Mouse (Mus musculus) lung, postnatal 0 days (tissue): ENCODE results near the gene Kcnn4. TPM values are rescaled to one million over a fixed set of nuclear protein-coding genes. Genes with fewer than 3 reads are reported as not detected.

ENCODE experiments used
- ATAC-seq: fragments of 200-750 bp; cut with Nextera tagmentation; 2 replicates; pipeline ENCODE4 v1.8.0; 2017; ENCODE audit warnings: moderate library complexity
- DNase-seq: peaks from one replicate; pipeline ENCODE4 v3.0.0-alpha.2; 2016; ENCODE audit warnings: low spot score
- H3K27ac ChIP-seq: fragments of 300-500 bp; sonication (generic); 2 replicates; pipeline ENCODE4 v1.5.1; 2014; ENCODE audit warnings: antibody characterized with exemption, mild to moderate bottlenecking, low read length, mixed read lengths
- H3K27me3 ChIP-seq: fragments of 300-500 bp; sonication (generic); replicated peaks from 2 replicates; pipeline ENCODE4 v1.6.1; 2014; ENCODE audit warnings: low read length, mixed read lengths; ENCODE audit not compliant: insufficient read depth
- H3K36me3 ChIP-seq: fragments of 300-500 bp; sonication (generic); 2 replicates; pipeline ENCODE4 v1.6.1; 2014; ENCODE audit warnings: low read length, mixed read lengths; ENCODE audit not compliant: insufficient read depth
- H3K4me1 ChIP-seq: fragments of 300-500 bp; sonication (generic); 2 replicates; pipeline ENCODE4 v1.6.1; 2014; ENCODE audit warnings: antibody characterized with exemption, low read depth, low read length, mixed read lengths; ENCODE audit not compliant: insufficient read depth
- H3K4me2 ChIP-seq: fragments of 300-500 bp; sonication (generic); replicated peaks from 2 replicates; pipeline ENCODE4 v1.6.1; 2014; ENCODE audit warnings: low read depth, mild to moderate bottlenecking, low read length, moderate library complexity, mixed read lengths
- H3K4me3 ChIP-seq: fragments of 300-500 bp; sonication (generic); 2 replicates; pipeline ENCODE4 v1.5.1; 2014; ENCODE audit warnings: low read depth, low read length
- H3K9ac ChIP-seq: fragments of 300-500 bp; sonication (generic); replicated peaks from 2 replicates; pipeline ENCODE4 v1.6.1; 2014; ENCODE audit warnings: low read depth, mild to moderate bottlenecking
- H3K9me3 ChIP-seq: fragments of 300-500 bp; sonication (generic); 2 replicates; pipeline ENCODE4 v1.6.1; 2016; ENCODE audit warnings: low read length, mixed read lengths
- CTCF ChIP-seq: IDR thresholded peaks from 2 replicates; pipeline ENCODE4 v1.5.1; 2016; ENCODE audit warnings: antibody characterized with exemption, mild to moderate bottlenecking
- EP300 ChIP-seq: IDR thresholded peaks from 2 replicates; pipeline ENCODE4 v1.6.1; 2016; ENCODE audit warnings: antibody characterized with exemption, mild to moderate bottlenecking, control low read depth
- WGBS: fragments of 180-500 bp; shearing (Covaris S2); extraction: QIAGEN DNeasy Blood & Tissue Kit; methylation state at CpG from one replicate; pipeline ENCODE4 v1.1.7; 2014; 5-methylcytosine and 5-hydroxymethylcytosine counted together
- polyA plus RNA-seq: library from polyadenylated mRNA; unstranded; fragments of >200 nt; fragmentation: Nextera tagmentation; extraction: Ambion mirVana; gene quantifications from 2 replicates; pipeline ENCODE4 v1.2.1, GENCODE M21; 2015

The Kcnn4 gene
- polyA plus RNA-seq, 1 experiment from 2014 or later = 2.6 TPM

DNA sequence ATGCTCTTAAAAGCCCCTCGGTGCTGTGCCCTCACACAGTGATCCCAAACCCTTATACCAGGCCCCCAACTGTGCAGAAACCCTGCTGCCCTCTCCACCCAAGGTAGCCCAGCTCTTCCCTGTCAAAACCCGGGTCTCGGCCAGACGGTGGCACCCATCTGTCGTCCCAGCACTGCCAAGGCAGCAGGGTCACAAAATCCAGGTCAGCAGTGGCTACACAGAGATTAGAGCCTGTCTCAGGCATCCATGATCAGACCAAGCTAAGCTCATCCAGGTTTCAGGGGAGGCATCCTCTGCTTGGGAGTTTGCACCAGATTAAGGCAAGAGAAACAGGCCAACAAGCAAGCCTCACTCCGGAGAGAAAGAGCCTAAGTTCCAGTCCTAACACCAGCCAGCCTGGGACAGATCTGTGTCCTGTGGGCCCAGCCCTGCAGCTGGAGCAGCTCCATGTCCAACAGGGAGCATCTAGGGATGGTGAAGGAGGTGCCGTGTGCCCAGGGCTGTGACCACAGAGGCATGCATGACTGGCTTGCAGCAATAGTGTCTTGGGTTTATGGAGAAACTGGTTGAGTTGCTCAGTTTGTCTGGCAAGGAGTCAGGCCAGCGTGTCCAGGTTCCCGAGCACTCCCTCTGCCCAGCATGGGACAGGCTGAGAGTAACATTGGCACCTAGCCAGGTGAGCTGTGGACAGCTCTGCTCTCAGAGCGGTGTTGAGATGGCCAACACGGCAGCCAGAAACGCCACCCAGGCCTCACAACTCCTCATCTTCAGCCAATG is 54.1 kb downstream of the Kcnn4 start:
- peak; percentile 45; the same call in 1 of the 2 replicates for ATAC-seq
- peak; percentile 25 for DNase-seq
- Histone ChIP-seq H3K4me2 (no peak overlapping the region), H3K9ac (no peak overlapping the region), H3K27me3 (no peaks in the 10 kb centered on the region), H3K36me3 (0 out of 2 replicates have a peak, but pooled peaks cover 16% of the 10 kb centered on the region), H3K9me3 (no peaks in the 10 kb centered on the region), H3K4me3 (no peak overlapping the region), H3K4me1 (no peaks in the 10 kb centered on the region), H3K27ac (no peak overlapping the region)
- no peak for TF ChIP-seq EP300
- 60% methylated on average over 12 of the region's 12 CpGs for WGBS

DNA sequence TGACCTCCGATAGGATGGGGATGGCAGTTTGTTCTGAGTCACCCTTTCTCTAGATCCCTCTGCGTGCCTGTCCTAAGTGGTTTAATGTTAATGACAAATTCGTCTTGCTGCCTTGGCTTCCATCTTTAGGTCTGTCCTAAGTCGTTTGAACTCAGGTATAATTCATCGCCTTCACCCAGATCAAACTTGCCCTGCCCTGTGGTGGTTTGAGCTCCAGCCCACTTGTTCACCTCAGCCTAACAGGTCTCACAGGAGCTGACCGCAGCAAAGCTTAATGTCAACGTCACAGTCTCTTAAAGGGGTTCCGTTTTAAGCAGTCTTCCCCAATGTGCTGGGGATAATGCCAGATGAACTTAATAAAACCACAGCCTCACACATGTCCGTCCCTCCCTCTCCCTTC is 55.9 kb downstream of the Kcnn4 start:
- Histone ChIP-seq H3K27me3 (no peaks in the 10 kb centered on the region), H3K27ac (no peak overlapping the region), H3K9me3 (no peaks in the 10 kb centered on the region), H3K4me2 (no peak overlapping the region), H3K4me1 (no peaks in the 10 kb centered on the region), H3K4me3 (no peak overlapping the region), H3K36me3 (0 out of 2 replicates have a peak, but pooled peaks cover 16% of the 10 kb centered on the region), H3K9ac (no peak overlapping the region)
- ATAC-seq (no peak), DNase-seq (no peak)
- 73% methylated on average over 9 of the region's 9 CpGs for WGBS
- TF ChIP-seq CTCF = no peak
- TF ChIP-seq EP300 = no peak

GRCm38 (mm10) chr7:24427168-24427567 is 57.1 kb downstream of the Kcnn4 start:
- no peak for ATAC-seq
- TF ChIP-seq CTCF (no peak), EP300 (no peak)
- no peak for DNase-seq
- H3K9ac ChIP-seq = no peak overlapping the region
- H3K4me1 ChIP-seq = no peaks in the 10 kb centered on the region
- H3K9me3 ChIP-seq = no peaks in the 10 kb centered on the region
- no peak overlapping the region for H3K27ac ChIP-seq
- no peak overlapping the region for H3K4me3 ChIP-seq
- H3K4me2 ChIP-seq = no peak overlapping the region
- 0 out of 2 replicates have a peak, but pooled peaks cover 4% of the 10 kb centered on the region for H3K36me3 ChIP-seq
- no peaks in the 10 kb centered on the region for H3K27me3 ChIP-seq
- WGBS = 93% methylated on average over 8 of the region's 8 CpGs

GRCm38 (mm10) chr7:24428725-24429124 is 58.7 kb downstream of the Kcnn4 start:
- no peaks in the 10 kb centered on the region for H3K9me3 ChIP-seq
- WGBS = 92% methylated on average over 5 of the region's 5 CpGs
- DNase-seq (no peak), ATAC-seq (no peak)
- H3K4me3 ChIP-seq = no peak overlapping the region
- TF ChIP-seq CTCF (no peak), EP300 (no peak)
- no peaks in the 10 kb centered on the region for H3K36me3 ChIP-seq
- no peak overlapping the region for H3K4me2 ChIP-seq
- no peak overlapping the region for H3K9ac ChIP-seq
- H3K27me3 ChIP-seq = 0 out of 2 replicates have a peak, but pooled peaks cover 5% of the 10 kb centered on the region
- no peak overlapping the region for H3K27ac ChIP-seq
- H3K4me1 ChIP-seq = no peaks in the 10 kb centered on the region

GRCm38 (mm10) chr7:24429413-24430112 is 59.5 kb downstream of the Kcnn4 start:
- ATAC-seq (no peak), DNase-seq (no peak)
- Histone ChIP-seq H3K27me3 (0 out of 2 replicates have a peak, but pooled peaks cover 5% of the 10 kb centered on the region), H3K9ac (no peak overlapping the region), H3K4me3 (no peak overlapping the region), H3K4me2 (no peak overlapping the region), H3K4me1 (no peaks in the 10 kb centered on the region), H3K27ac (no peak overlapping the region), H3K36me3 (no peaks in the 10 kb centered on the region), H3K9me3 (no peaks in the 10 kb centered on the region)
- TF ChIP-seq EP300 (no peak), CTCF (no peak)
- 55% methylated on average over 16 of the region's 16 CpGs for WGBS

DNA sequence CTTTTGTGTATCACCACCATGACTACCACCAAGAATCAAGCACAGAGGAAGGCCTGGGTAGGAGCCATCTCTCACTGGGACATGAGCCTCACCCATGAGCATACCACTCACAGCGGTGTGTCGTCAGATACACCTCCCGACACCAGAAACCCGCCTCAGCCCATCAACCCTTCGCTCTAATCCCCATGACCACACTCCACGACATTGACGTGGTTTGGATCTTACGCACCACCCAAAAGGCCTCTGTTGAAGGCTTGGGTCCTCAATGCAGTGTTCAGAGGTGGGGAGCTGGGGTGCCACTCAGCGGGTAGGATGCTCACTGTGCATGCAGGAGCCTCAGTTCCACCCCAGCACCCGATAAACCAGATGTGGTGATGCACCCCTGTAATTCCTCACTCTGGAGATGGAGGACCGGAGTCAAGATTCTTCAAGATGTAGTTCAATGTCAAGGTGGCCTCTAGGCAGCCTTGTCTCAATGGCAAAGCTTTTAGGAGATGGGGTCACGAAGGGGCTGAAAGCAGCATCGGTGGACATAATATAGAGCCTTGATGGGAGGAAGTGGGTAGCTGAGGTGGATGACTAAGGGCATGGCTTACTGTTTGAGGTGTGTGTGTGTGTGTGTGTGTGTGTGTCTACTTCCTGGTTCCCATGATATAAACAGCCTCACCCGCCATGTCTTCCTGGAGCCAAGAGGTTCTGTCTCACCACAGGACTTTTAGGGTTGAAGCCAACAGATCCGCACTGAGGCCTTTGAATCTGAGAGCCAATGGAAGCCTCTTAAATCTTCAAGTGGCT is 60.7 kb downstream of the Kcnn4 start:
- Histone ChIP-seq H3K9me3 (no peaks in the 10 kb centered on the region), H3K4me3 (no peak overlapping the region), H3K36me3 (no peaks in the 10 kb centered on the region), H3K27ac (no peak overlapping the region), H3K4me2 (no peak overlapping the region), H3K4me1 (no peaks in the 10 kb centered on the region), H3K27me3 (0 out of 2 replicates have a peak, but pooled peaks cover 5% of the 10 kb centered on the region), H3K9ac (no peak overlapping the region)
- 87% methylated on average over 15 of the region's 15 CpGs for WGBS
- no peak for DNase-seq
- ATAC-seq = no peak
- TF ChIP-seq CTCF = no peak
- no peak for TF ChIP-seq EP300
